Mouse (Mus musculus) forebrain, postnatal 0 days (tissue): Measurements from ENCODE around the gene Ntrk2. TPM values are rescaled to one million over a fixed set of nuclear protein-coding genes. Genes with fewer than 3 reads are reported as not detected.

Experiments used
- ATAC-seq: fragments of 200-750 bp; cut with Nextera tagmentation; 2 replicates; pipeline ENCODE4 v1.8.0; 2017; ENCODE audit warnings: mild to moderate bottlenecking, moderate library complexity
- DNase-seq: peaks from one replicate; pipeline ENCODE4 v3.0.0-alpha.2; 2015
- H3K27ac ChIP-seq: fragments of 300-500 bp; sonication (generic); 2 replicates; pipeline ENCODE4 v1.5.1; 2014; ENCODE audit warnings: low read depth, mild to moderate bottlenecking, antibody characterized with exemption, low read length, moderate library complexity, mixed read lengths
- H3K27me3 ChIP-seq: fragments of 300-500 bp; sonication (generic); 2 replicates; pipeline ENCODE4 v1.6.1; 2014; ENCODE audit warnings: mild to moderate bottlenecking, low read length, mixed read lengths; ENCODE audit not compliant: insufficient read depth
- H3K36me3 ChIP-seq: fragments of 300-500 bp; sonication (generic); 2 replicates; pipeline ENCODE4 v1.6.1; 2014; ENCODE audit warnings: mild to moderate bottlenecking, moderate library complexity; ENCODE audit not compliant: insufficient read depth
- H3K4me1 ChIP-seq: fragments of 300-500 bp; sonication (generic); 2 replicates; pipeline ENCODE4 v1.6.1; 2014; ENCODE audit warnings: antibody characterized with exemption; ENCODE audit not compliant: insufficient read depth
- H3K4me2 ChIP-seq: fragments of 300-500 bp; sonication (generic); 2 replicates; pipeline ENCODE4 v1.6.1; 2014; ENCODE audit warnings: low read depth, mild to moderate bottlenecking, moderate library complexity
- H3K4me3 ChIP-seq: fragments of 300-500 bp; sonication (generic); 2 replicates; pipeline ENCODE4 v1.5.1; 2014; ENCODE audit warnings: low read depth, low read length, mixed read lengths
- H3K9ac ChIP-seq: fragments of 300-500 bp; sonication (generic); 2 replicates; pipeline ENCODE4 v1.6.1; 2014; ENCODE audit warnings: mild to moderate bottlenecking
- H3K9me3 ChIP-seq: fragments of 300-500 bp; sonication (generic); 2 replicates; pipeline ENCODE4 v1.6.1; 2016; ENCODE audit warnings: low read length
- CTCF ChIP-seq: sonication (generic); IDR thresholded peaks from 2 replicates; pipeline ENCODE4 v1.5.1; 2016; ENCODE audit warnings: antibody characterized with exemption, control low read depth, low read depth
- WGBS: fragments of 180-500 bp; shearing (Covaris S2); extraction: QIAGEN DNeasy Blood & Tissue Kit; methylation state at CpG from one replicate; pipeline ENCODE4 v1.1.7; 2014; 5-methylcytosine and 5-hydroxymethylcytosine counted together
- polyA plus RNA-seq: library from polyadenylated mRNA; unstranded; fragments of >200 nt; fragmentation: Nextera tagmentation; extraction: Ambion mirVana; gene quantifications from 2 replicates; pipeline ENCODE4 v1.2.1, GENCODE M21; 2015
- total RNA-seq: library from RNA; depleted of rRNA; stranded (reverse); fragments of >200 nt; gene quantifications from 2 replicates; pipeline ENCODE4 v1.2.3, GENCODE M21; 2014

Ntrk2 gene
- total and polyA plus RNA-seq, 2 experiments from 2014 or later: 131 to 184 TPM

- Histone ChIP-seq H3K36me3 (no peaks in the 10 kb centered on the region), H3K27ac (no peak overlapping the region), H3K9ac (no peak overlapping the region), H3K27me3 (no peaks in the 10 kb centered on the region), H3K4me1 (no peaks in the 10 kb centered on the region), H3K4me2 (no peak overlapping the region), H3K9me3 (no peaks in the 10 kb centered on the region), H3K4me3 (no peak overlapping the region)
- DNase-seq (no peak), ATAC-seq (no peak)
- no peak for TF ChIP-seq CTCF
- 85% methylated on average over 8 of the region's 8 CpGs for WGBS
Measured at GRCm38 (mm10) chr13:59164015-59164414, 357.6 kb downstream of the Ntrk2 start.

DNA sequence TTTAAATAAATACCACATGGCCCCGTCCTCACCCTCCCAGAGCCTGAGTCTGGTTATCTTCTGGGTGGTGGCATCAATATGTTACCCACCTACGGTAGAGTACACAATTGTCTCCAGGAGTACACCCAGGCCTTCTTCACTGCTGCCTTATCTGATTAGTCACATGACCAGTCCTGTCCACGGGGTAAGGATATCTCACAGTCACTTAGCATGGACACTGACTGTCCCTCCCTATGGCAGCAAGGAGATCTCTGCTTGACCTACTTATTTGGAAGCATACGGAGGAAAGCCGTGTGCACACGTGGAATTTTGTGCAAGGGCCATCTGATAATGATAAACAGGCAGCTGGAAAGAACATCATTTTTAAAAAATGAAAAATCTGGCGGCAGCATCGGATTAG, 367.5 kb downstream of the Ntrk2 start:
- Histone ChIP-seq H3K4me2 (no peak overlapping the region), H3K27me3 (no peaks in the 10 kb centered on the region), H3K9me3 (no peaks in the 10 kb centered on the region), H3K36me3 (no peaks in the 10 kb centered on the region), H3K9ac (no peak overlapping the region), H3K27ac (no peak overlapping the region), H3K4me3 (no peak overlapping the region), H3K4me1 (no peaks in the 10 kb centered on the region)
- WGBS: 80% methylated on average over 8 of the region's 8 CpGs
- ATAC-seq: no peak
- TF ChIP-seq CTCF: no peak
- no peak for DNase-seq

GRCm38 (mm10) chr13:59176021-59176420, 369.7 kb downstream of the Ntrk2 start:
- no peak for DNase-seq
- Histone ChIP-seq H3K9me3 (no peaks in the 10 kb centered on the region), H3K9ac (no peak overlapping the region), H3K4me1 (peaks cover 3% of the 10 kb centered on the region; the same call in 1 of the 2 replicates), H3K27ac (no peak overlapping the region), H3K4me3 (no peak overlapping the region), H3K27me3 (no peaks in the 10 kb centered on the region), H3K4me2 (no peak overlapping the region), H3K36me3 (no peaks in the 10 kb centered on the region)
- WGBS: 66% methylated on average over 3 of the region's 3 CpGs
- no peak for TF ChIP-seq CTCF
- ATAC-seq: no peak

DNA sequence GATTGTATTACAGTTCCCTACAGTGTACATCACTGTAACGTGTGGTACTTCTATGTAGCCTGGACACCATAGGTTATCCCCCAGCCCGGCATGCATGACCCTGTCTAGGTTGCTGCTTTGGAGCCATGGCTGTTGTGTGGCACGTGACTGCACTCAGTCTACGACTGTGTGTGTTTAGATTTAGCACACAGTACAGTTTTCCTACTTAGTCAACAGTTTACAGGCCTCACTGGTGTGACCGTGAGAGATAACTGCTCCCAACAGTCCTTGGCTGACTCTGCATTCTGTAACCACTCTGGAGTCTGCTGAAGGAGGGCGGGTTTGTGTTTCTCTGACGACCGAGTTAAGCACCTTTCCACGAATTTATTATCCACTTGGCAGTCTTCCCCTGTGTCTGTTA, 370.1 kb downstream of the Ntrk2 start:
- Histone ChIP-seq H3K4me1 (peaks cover 8% of the 10 kb centered on the region; the same call in 1 of the 2 replicates), H3K9ac (no peak overlapping the region), H3K4me2 (no peak overlapping the region), H3K4me3 (no peak overlapping the region), H3K27ac (no peak overlapping the region), H3K9me3 (no peaks in the 10 kb centered on the region), H3K27me3 (no peaks in the 10 kb centered on the region), H3K36me3 (no peaks in the 10 kb centered on the region)
- TF ChIP-seq CTCF: no peak
- DNase-seq (no peak), ATAC-seq (no peak)
- 68% methylated on average over 9 of the region's 9 CpGs for WGBS

DNA sequence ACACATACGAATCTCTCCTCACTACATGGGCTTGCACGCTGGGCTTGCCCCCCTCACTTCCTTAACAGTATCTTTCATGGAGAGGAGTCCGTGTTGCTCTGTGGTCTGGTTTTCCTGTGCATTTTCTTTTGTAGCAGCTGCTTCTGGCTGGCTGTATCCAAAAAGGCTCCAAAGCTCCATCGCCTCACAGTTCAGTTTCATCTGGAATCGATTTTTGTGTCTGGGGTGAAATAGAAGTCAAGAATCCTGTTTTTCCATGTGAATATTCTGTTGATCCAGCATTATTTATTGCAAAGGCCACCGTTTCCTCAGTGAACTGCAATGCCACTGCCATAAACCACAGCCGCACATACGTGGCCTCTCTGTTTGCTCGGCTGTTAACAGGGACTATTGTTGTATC, 370.6 kb downstream of the Ntrk2 start:
- WGBS: 62% methylated on average over 9 of the region's 9 CpGs
- no peak for ATAC-seq
- Histone ChIP-seq H3K27me3 (no peaks in the 10 kb centered on the region), H3K4me1 (peaks cover 8% of the 10 kb centered on the region; the same call in 1 of the 2 replicates), H3K36me3 (no peaks in the 10 kb centered on the region), H3K9ac (no peak overlapping the region), H3K9me3 (no peaks in the 10 kb centered on the region), H3K27ac (no peak overlapping the region), H3K4me2 (no peak overlapping the region), H3K4me3 (no peak overlapping the region)
- no peak for TF ChIP-seq CTCF
- DNase-seq: no peak

- TF ChIP-seq CTCF: no peak
- no peaks in the 10 kb centered on the region for H3K9me3 ChIP-seq
- DNase-seq: no peak
- H3K4me2 ChIP-seq: no peak overlapping the region
- H3K36me3 ChIP-seq: no peaks in the 10 kb centered on the region
- WGBS: 76% methylated on average over 4 of the region's 4 CpGs
- ATAC-seq: no peak
- H3K9ac ChIP-seq: no peak overlapping the region
- H3K27me3 ChIP-seq: no peaks in the 10 kb centered on the region
- H3K4me1 ChIP-seq: peaks cover 8% of the 10 kb centered on the region; the same call in 1 of the 2 replicates
- H3K27ac ChIP-seq: no peak overlapping the region
- no peak overlapping the region for H3K4me3 ChIP-seq
Measured at GRCm38 (mm10) chr13:59179986-59180385, 373.6 kb downstream of the Ntrk2 start.

DNA sequence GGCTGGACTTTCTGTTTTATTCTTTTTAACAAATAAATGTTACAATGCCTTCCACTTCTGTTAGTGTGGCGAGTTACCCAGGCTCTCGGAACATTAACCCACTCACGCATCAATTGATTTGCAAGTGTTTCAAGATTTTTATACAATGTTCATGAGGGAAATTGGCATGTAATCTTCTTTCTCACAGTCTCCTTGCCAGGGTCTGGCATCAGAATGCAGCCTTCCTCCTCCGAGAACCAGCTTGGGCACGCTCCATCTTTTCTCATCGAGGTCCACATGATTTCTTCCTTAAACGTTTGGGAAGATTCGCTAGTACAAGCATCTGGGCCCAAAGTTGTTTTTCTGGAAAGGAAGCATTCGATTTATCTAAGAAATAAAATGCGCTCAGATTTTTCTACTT, 374.4 kb downstream of the Ntrk2 start:
- H3K4me1 ChIP-seq: peaks cover 8% of the 10 kb centered on the region; the same call in 1 of the 2 replicates
- peak; percentile 77 for DNase-seq
- no peak overlapping the region for H3K4me3 ChIP-seq
- H3K27me3 ChIP-seq: no peaks in the 10 kb centered on the region
- 27% methylated on average over 10 of the region's 10 CpGs for WGBS
- ATAC-seq: peak; percentile 69; the same call in 1 of the 2 replicates
- peak overlapping the region; percentile 65 for H3K27ac ChIP-seq
- TF ChIP-seq CTCF: no peak
- no peak overlapping the region for H3K9ac ChIP-seq
- peak overlapping the region; percentile 17; the same call in 1 of the 2 replicates for H3K4me2 ChIP-seq
- no peaks in the 10 kb centered on the region for H3K36me3 ChIP-seq
- H3K9me3 ChIP-seq: no peaks in the 10 kb centered on the region
